Mouse (Mus musculus) liver, embryonic 13.5 days (tissue): ENCODE data around the gene Trim38. TPM values are rescaled to one million over a fixed set of nuclear protein-coding genes. Genes with fewer than 3 reads are reported as not detected.

Source experiments
- ATAC-seq: fragments of 200-750 bp; cut with Nextera tagmentation; 2 replicates; pipeline ENCODE4 v1.8.0; 2017; ENCODE audit warnings: low read depth, mild to moderate bottlenecking, moderate number of reproducible peaks, moderate library complexity
- DNase-seq: peaks from one replicate; pipeline ENCODE4 v3.0.0; 2022
- H3K27ac ChIP-seq: fragments of 300-500 bp; sonication (generic); 2 replicates; pipeline ENCODE4 v1.5.1; 2015; ENCODE audit warnings: moderate library complexity, mild to moderate bottlenecking, inconsistent platforms
- H3K27me3 ChIP-seq: fragments of 300-500 bp; sonication (generic); 2 replicates; pipeline ENCODE4 v1.6.1; 2015; ENCODE audit warnings: mild to moderate bottlenecking, inconsistent platforms
- H3K36me3 ChIP-seq: fragments of 300-500 bp; sonication (generic); 2 replicates; pipeline ENCODE4 v1.6.1; 2015; ENCODE audit warnings: mild to moderate bottlenecking, inconsistent platforms
- H3K4me1 ChIP-seq: fragments of 300-500 bp; sonication (generic); replicated peaks from 2 replicates; pipeline ENCODE4 v1.6.1; 2015; ENCODE audit warnings: inconsistent platforms
- H3K4me2 ChIP-seq: fragments of 300-500 bp; sonication (generic); 2 replicates; pipeline ENCODE4 v1.6.1; 2015; ENCODE audit warnings: inconsistent platforms, mild to moderate bottlenecking, moderate library complexity
- H3K4me3 ChIP-seq: fragments of 300-500 bp; sonication (generic); replicated peaks from 2 replicates; pipeline ENCODE4 v1.5.1; 2015; ENCODE audit warnings: mild to moderate bottlenecking, inconsistent platforms
- H3K9ac ChIP-seq: fragments of 300-500 bp; sonication (generic); 2 replicates; pipeline ENCODE4 v1.6.1; 2015; ENCODE audit warnings: mild to moderate bottlenecking, inconsistent platforms
- H3K9me3 ChIP-seq: fragments of 300-500 bp; sonication (generic); replicated peaks from 2 replicates; pipeline ENCODE4 v1.6.1; 2016; ENCODE audit warnings: inconsistent platforms
- WGBS: fragments of 180-500 bp; shearing (Covaris S2); methylation state at CpG from one replicate; pipeline ENCODE4 v1.1.7; 2015; ENCODE audit not compliant: insufficient replicate concordance; 5-methylcytosine and 5-hydroxymethylcytosine counted together
- polyA plus RNA-seq: library from polyadenylated mRNA; unstranded; fragments of >200 nt; fragmentation: Nextera tagmentation; extraction: Ambion mirVana; gene quantifications from 2 replicates; pipeline ENCODE4 v1.2.1, GENCODE M21; 2015

The Trim38 gene
- polyA plus RNA-seq, 1 experiment from 2014 or later: 0.14 TPM

- 0 out of 2 replicates have a peak within 1 kb of the TSS, but pooled peaks have one; percentile 4 for H3K27ac ChIP-seq
- DNase-seq: no peak
These were observed 36.8 kb downstream of the Trim38 start, which contains the start of gene Slc17a2 for GRCm38 (mm10) chr13:23806422-23807052. Slc17a2 (plus strand) TSS chr13:23806993.

GRCm38 (mm10) chr13:23816148-23816547 is 46.4 kb downstream of the Trim38 start:
- no peak for ATAC-seq
- no peaks in the 10 kb centered on the region for H3K9me3 ChIP-seq
- DNase-seq: no peak
- H3K36me3 ChIP-seq: no peaks in the 10 kb centered on the region
- H3K4me1 ChIP-seq: no peaks in the 10 kb centered on the region
- H3K4me2 ChIP-seq: no peak overlapping the region
- H3K27me3 ChIP-seq: no peaks in the 10 kb centered on the region
- no peak overlapping the region for H3K9ac ChIP-seq
- H3K27ac ChIP-seq: no peak overlapping the region
- no peak overlapping the region for H3K4me3 ChIP-seq
- WGBS: 42% methylated on average over 2 of the region's 2 CpGs

More at GRCm38 (mm10) chr13:23806422-23807052, 36.8 kb downstream of the Trim38 start, which contains the start of gene Slc17a2:
- Histone ChIP-seq H3K4me2 (0 out of 2 replicates have a peak within 1 kb of the TSS, but pooled peaks have one; percentile 8), H3K36me3 (no peaks in the 10 kb centered on the region), H3K27me3 (no peaks in the 10 kb centered on the region; the same call in 1 of the 2 replicates), H3K9me3 (no peaks in the 10 kb centered on the region), H3K9ac (no peak within 1 kb of the TSS), H3K4me3 (no peak within 1 kb of the TSS), H3K4me1 (peaks cover 5% of the 10 kb centered on the region; the same call in 1 of the 2 replicates)
- WGBS: 63% methylated on average over 15 of the region's 15 CpGs
- ATAC-seq: 0 out of 2 replicates have a peak, but pooled peaks have one; percentile 60

- no peak for ATAC-seq
- Histone ChIP-seq H3K27me3 (no peaks in the 10 kb centered on the region), H3K4me2 (no peak overlapping the region), H3K4me3 (no peak overlapping the region), H3K36me3 (no peaks in the 10 kb centered on the region), H3K9me3 (no peaks in the 10 kb centered on the region), H3K27ac (no peak overlapping the region), H3K9ac (no peak overlapping the region), H3K4me1 (no peaks in the 10 kb centered on the region)
- no peak for DNase-seq
- WGBS: 40% methylated on average over 4 of the region's 4 CpGs
These were observed 50.6 kb downstream of the Trim38 start for GRCm38 (mm10) chr13:23820179-23820940.

GRCm38 (mm10) chr13:23822213-23822612 is 52.5 kb downstream of the Trim38 start:
- Histone ChIP-seq H3K4me1 (no peaks in the 10 kb centered on the region), H3K9me3 (no peaks in the 10 kb centered on the region), H3K4me2 (no peak overlapping the region), H3K27ac (no peak overlapping the region), H3K4me3 (no peak overlapping the region), H3K36me3 (no peaks in the 10 kb centered on the region), H3K9ac (no peak overlapping the region), H3K27me3 (no peaks in the 10 kb centered on the region)
- WGBS: 45% methylated on average over 3 of the region's 3 CpGs
- ATAC-seq (no peak), DNase-seq (no peak)

- H3K27ac ChIP-seq: no peak overlapping the region
- no peaks in the 10 kb centered on the region for H3K27me3 ChIP-seq
- H3K9me3 ChIP-seq: no peaks in the 10 kb centered on the region
- no peak overlapping the region for H3K9ac ChIP-seq
- H3K36me3 ChIP-seq: no peaks in the 10 kb centered on the region
- no peak overlapping the region for H3K4me3 ChIP-seq
- 47% methylated on average over 3 of the region's 3 CpGs for WGBS
- no peak overlapping the region for H3K4me2 ChIP-seq
- no peak for ATAC-seq
- no peak for DNase-seq
- no peaks in the 10 kb centered on the region for H3K4me1 ChIP-seq
These were observed 56.9 kb downstream of the Trim38 start for GRCm38 (mm10) chr13:23826606-23827005.

GRCm38 (mm10) chr13:23833053-23833452 is 63.3 kb downstream of the Trim38 start:
- no peak overlapping the region for H3K4me3 ChIP-seq
- no peak overlapping the region for H3K27ac ChIP-seq
- no peak overlapping the region for H3K9ac ChIP-seq
- WGBS: 12% methylated on average over 6 of the region's 6 CpGs
- H3K27me3 ChIP-seq: no peaks in the 10 kb centered on the region
- ATAC-seq: no peak
- H3K9me3 ChIP-seq: no peaks in the 10 kb centered on the region
- H3K4me2 ChIP-seq: no peak overlapping the region
- no peaks in the 10 kb centered on the region for H3K4me1 ChIP-seq
- peak; percentile 3 for DNase-seq
- H3K36me3 ChIP-seq: no peaks in the 10 kb centered on the region

- ATAC-seq: no peak
- DNase-seq: no peak
- H3K27ac ChIP-seq: no peak overlapping the region
- whole genome bisulfite sequencing: 81% methylated on average over 5 of the region's 5 CpGs
- H3K4me1 ChIP-seq: no peaks in the 10 kb centered on the region
- H3K27me3 ChIP-seq: no peaks in the 10 kb centered on the region
- no peak overlapping the region for H3K9ac ChIP-seq
- no peaks in the 10 kb centered on the region for H3K36me3 ChIP-seq
- H3K9me3 ChIP-seq: no peaks in the 10 kb centered on the region
- no peak overlapping the region for H3K4me3 ChIP-seq
- H3K4me2 ChIP-seq: no peak overlapping the region
These were observed 65.1 kb downstream of the Trim38 start for GRCm38 (mm10) chr13:23834836-23835235.

- Histone ChIP-seq H3K4me1 (no peaks in the 10 kb centered on the region), H3K9me3 (no peaks in the 10 kb centered on the region), H3K4me2 (no peak overlapping the region), H3K9ac (no peak overlapping the region), H3K27ac (no peak overlapping the region), H3K4me3 (no peak overlapping the region), H3K36me3 (no peaks in the 10 kb centered on the region), H3K27me3 (no peaks in the 10 kb centered on the region)
- DNase-seq (no peak), ATAC-seq (peak; percentile 75)
- WGBS: 70% methylated on average over 5 of the region's 5 CpGs
These were observed 66.9 kb downstream of the Trim38 start for GRCm38 (mm10) chr13:23836630-23837029.

- Histone ChIP-seq H3K9me3 (no peaks in the 10 kb centered on the region), H3K9ac (no peak within 1 kb of the TSS), H3K27ac (no peak within 1 kb of the TSS), H3K27me3 (no peaks in the 10 kb centered on the region), H3K4me3 (no peak within 1 kb of the TSS), H3K4me1 (no peaks in the 10 kb centered on the region), H3K4me2 (no peak within 1 kb of the TSS), H3K36me3 (no peaks in the 10 kb centered on the region)
- 54% methylated on average over 2 of the region's 2 CpGs for WGBS
- ATAC-seq: no peak
- no peak for DNase-seq
These were observed 69.6 kb downstream of the Trim38 start, which contains the start of gene Slc17a3 for GRCm38 (mm10) chr13:23839308-23839707. Slc17a3 (plus strand) TSS chr13:23839434.
